In genomic region chr9:108175116-108175838, GRCm38 (mm10) we compare ENCODE assay signal across 17 mouse cellular contexts.
"Had no signal": no experiment of that assay in that cellular context is flagged by ENCODE, and none has a peak within 500 bp of the region (broad histone marks: within the 10 kb centered on the region; RNA-seq: fewer than 3 reads in every experiment).

No protein-coding gene starts in this region.

- DNase-seq: kidney, adult 18-20 months; kidney, postnatal 14 days; layer of hippocampus, adult 9-11 months; layer of hippocampus, postnatal 36 days; left cerebral cortex, postnatal 4 days; lung, embryonic 14.5 days; right cerebral cortex, adult 18-20 months; right cerebral cortex, postnatal 25 days; thymus, postnatal 4 days had no signal

- H3K4me3 ChIP-seq: intestine, embryonic 15.5 days; kidney, embryonic 15.5 days; limb, embryonic 13.5 days; liver, embryonic 15.5 days; midbrain, embryonic 13.5 days; myocyte; neural tube, embryonic 15.5 days had no signal

- H3K27me3 ChIP-seq: intestine, embryonic 15.5 days; kidney, embryonic 15.5 days; limb, embryonic 13.5 days; midbrain, embryonic 13.5 days; neural tube, embryonic 15.5 days had no signal

- H3K36me3 ChIP-seq: intestine, embryonic 15.5 days; kidney, embryonic 15.5 days; limb, embryonic 13.5 days; liver, embryonic 15.5 days; neural tube, embryonic 15.5 days had no signal

- H3K4me1 ChIP-seq: intestine, embryonic 15.5 days; limb, embryonic 13.5 days; liver, embryonic 15.5 days had no signal

- H3K4me2 ChIP-seq: intestine, embryonic 15.5 days; kidney, embryonic 15.5 days; limb, embryonic 13.5 days; liver, embryonic 11.5 days; liver, embryonic 15.5 days; lung, embryonic 14.5 days; midbrain, embryonic 13.5 days; neural tube, embryonic 15.5 days had no signal

- ATAC-seq: intestine, embryonic 15.5 days; midbrain, embryonic 13.5 days had no signal

- H3K9ac ChIP-seq: intestine, embryonic 15.5 days; kidney, embryonic 15.5 days; limb, embryonic 13.5 days; liver, embryonic 15.5 days; lung, embryonic 14.5 days; midbrain, embryonic 13.5 days; neural tube, embryonic 15.5 days had no signal

- H3K27ac ChIP-seq: intestine, embryonic 15.5 days; kidney, embryonic 15.5 days; limb, embryonic 13.5 days; liver, embryonic 15.5 days; midbrain, embryonic 13.5 days; neural tube, embryonic 15.5 days had no signal

- H3K9me3 ChIP-seq: intestine, embryonic 15.5 days; kidney, embryonic 15.5 days; limb, embryonic 13.5 days; liver, embryonic 15.5 days; midbrain, embryonic 13.5 days; neural tube, embryonic 15.5 days had no signal
